Mouse (Mus musculus): ENCODE measurements around the gene Chga. TPM values are rescaled to one million over a fixed set of nuclear protein-coding genes. Genes with fewer than 3 reads are reported as not detected.

Chga gene
- polyA plus RNA-seq, 1 experiment = 8.5 TPM

DNA sequence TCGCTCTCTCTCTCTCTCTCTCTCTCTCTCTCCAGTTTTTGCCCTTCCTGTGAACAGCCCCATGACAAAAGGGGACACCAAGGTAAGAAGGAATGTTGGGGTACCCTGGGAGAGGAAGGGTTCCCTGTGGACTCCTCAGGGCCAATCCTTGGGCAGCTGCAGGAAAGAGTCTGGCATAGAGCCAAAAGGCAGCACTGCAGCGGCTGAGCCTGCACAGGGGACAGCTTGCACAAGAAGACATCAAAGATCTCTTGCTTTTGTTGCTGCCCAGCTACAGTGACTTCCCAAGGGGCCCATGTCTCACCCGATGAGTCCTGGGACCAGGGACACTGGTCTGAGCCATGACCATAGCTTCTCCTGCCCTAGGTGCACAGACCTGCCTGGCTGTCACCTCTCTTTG lies 1.1 kb downstream of the Chga start:
- no peak overlapping the region for H3K27ac ChIP-seq (ENCODE audit: control insufficient read depth, insufficient read depth, low read depth, low read length)
- no peaks in the 10 kb centered on the region for H3K27me3 ChIP-seq (ENCODE audit: control insufficient read depth, insufficient read depth, low read length)
- no peak for TF ChIP-seq POLR2A (IDR thresholded peaks at IDR 0.05; ENCODE audit: control insufficient read depth, low read depth, low read length)
- TF ChIP-seq CTCF (IDR thresholded peaks at IDR 0.05; ENCODE audit: control insufficient read depth, insufficient read depth, insufficient replicate concordance, low read depth, low read length) = no peak
- no peak overlapping the region for H3K4me3 ChIP-seq (ENCODE audit: control insufficient read depth, low read depth, low read length)
- no peaks in the 10 kb centered on the region for H3K36me3 ChIP-seq (ENCODE audit: control insufficient read depth, insufficient read depth, low read length)
- H3K4me1 ChIP-seq (ENCODE audit: control insufficient read depth, insufficient read depth, low read length) = peaks cover 8% of the 10 kb centered on the region

GRCm38 (mm10) chr12:102557372-102557771 lies 2.6 kb downstream of the Chga start:
- Histone ChIP-seq H3K27ac (ENCODE audit: control insufficient read depth, insufficient read depth, low read depth, low read length) (no peak overlapping the region), H3K27me3 (ENCODE audit: control insufficient read depth, insufficient read depth, low read length) (no peaks in the 10 kb centered on the region), H3K4me1 (ENCODE audit: control insufficient read depth, insufficient read depth, low read length) (peaks cover 8% of the 10 kb centered on the region), H3K36me3 (ENCODE audit: control insufficient read depth, insufficient read depth, low read length) (no peaks in the 10 kb centered on the region), H3K4me3 (ENCODE audit: control insufficient read depth, low read depth, low read length) (no peak overlapping the region)
- TF ChIP-seq CTCF (IDR thresholded peaks at IDR 0.05; ENCODE audit: control insufficient read depth, insufficient read depth, insufficient replicate concordance, low read depth, low read length) (no peak), POLR2A (IDR thresholded peaks at IDR 0.05; ENCODE audit: control insufficient read depth, low read depth, low read length) (no peak)

DNA sequence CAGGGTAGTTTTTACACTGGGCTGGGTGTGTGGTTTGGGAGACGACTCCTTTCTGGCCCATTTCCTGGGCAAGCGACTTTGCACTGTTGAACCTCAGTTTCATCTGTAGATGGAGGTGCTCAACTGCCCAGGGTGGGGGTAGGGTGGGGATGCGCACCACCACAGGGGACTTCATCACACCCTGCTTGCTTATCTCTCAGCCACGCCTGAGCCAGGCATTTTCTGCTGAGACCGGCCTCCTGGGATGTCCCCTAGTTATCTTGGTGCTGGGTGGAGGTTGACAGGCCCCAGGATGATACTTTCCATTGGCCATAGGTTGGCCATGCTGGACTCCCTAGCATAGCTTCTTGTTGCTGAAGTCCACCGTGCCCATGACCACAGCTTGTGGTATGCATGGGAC lies 10.3 kb downstream of the Chga start:
- H3K27ac ChIP-seq (ENCODE audit: control insufficient read depth, insufficient read depth, low read depth, low read length) = no peak overlapping the region
- H3K4me3 ChIP-seq (ENCODE audit: control insufficient read depth, low read depth, low read length) = no peak overlapping the region
- TF ChIP-seq CTCF (IDR thresholded peaks at IDR 0.05; ENCODE audit: control insufficient read depth, insufficient read depth, insufficient replicate concordance, low read depth, low read length) (no peak), POLR2A (IDR thresholded peaks at IDR 0.05; ENCODE audit: control insufficient read depth, low read depth, low read length) (no peak)
- no peaks in the 10 kb centered on the region for H3K4me1 ChIP-seq (ENCODE audit: control insufficient read depth, insufficient read depth, low read length)
- H3K27me3 ChIP-seq (ENCODE audit: control insufficient read depth, insufficient read depth, low read length) = no peaks in the 10 kb centered on the region
- H3K36me3 ChIP-seq (ENCODE audit: control insufficient read depth, insufficient read depth, low read length) = no peaks in the 10 kb centered on the region

DNA sequence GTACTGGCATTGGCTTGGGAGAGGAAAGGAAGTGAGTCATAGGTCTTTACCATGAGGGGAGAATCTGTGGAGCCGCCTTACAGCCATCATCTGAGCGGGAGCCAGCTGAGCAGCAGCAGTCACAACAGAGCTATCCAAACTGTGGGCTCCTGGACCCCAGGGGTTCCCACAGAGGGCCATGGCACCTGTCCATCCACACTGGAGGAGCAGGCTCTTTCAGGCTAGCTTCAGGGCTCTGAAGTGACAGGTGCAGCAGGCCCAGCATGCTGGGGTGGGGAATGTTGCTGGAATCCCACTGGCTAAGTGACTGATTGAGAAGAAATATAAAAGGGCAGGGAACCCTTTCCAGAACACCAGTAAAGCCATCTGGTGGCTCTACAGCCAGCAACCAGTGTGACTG lies 12.2 kb downstream of the Chga start:
- Histone ChIP-seq H3K36me3 (ENCODE audit: control insufficient read depth, insufficient read depth, low read length) (no peaks in the 10 kb centered on the region), H3K4me3 (ENCODE audit: control insufficient read depth, low read depth, low read length) (no peak overlapping the region), H3K27me3 (ENCODE audit: control insufficient read depth, insufficient read depth, low read length) (no peaks in the 10 kb centered on the region), H3K4me1 (ENCODE audit: control insufficient read depth, insufficient read depth, low read length) (no peaks in the 10 kb centered on the region), H3K27ac (ENCODE audit: control insufficient read depth, insufficient read depth, low read depth, low read length) (no peak overlapping the region)
- TF ChIP-seq CTCF (IDR thresholded peaks at IDR 0.05; ENCODE audit: control insufficient read depth, insufficient read depth, insufficient replicate concordance, low read depth, low read length) (no peak), POLR2A (IDR thresholded peaks at IDR 0.05; ENCODE audit: control insufficient read depth, low read depth, low read length) (no peak)

DNA sequence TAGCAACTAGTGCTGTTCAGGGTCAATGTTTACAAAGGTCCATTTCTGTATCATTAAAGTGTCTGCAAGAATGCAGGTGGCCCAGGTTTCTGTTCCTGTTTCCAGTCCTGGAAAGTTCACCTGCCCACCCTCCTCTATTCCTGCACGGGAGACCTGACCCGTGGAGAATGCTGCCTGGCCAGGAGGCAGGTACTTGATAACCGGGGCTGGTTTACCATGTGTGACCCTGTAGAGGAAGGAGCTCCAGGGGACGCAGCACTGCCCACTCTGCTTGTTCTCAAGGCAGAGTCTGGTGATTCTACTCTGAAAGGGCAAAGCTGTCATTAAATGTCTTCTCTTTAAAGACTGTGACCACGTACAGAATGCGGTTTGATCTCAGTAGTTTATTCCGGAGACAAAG lies 13.4 kb downstream of the Chga start:
- no peaks in the 10 kb centered on the region for H3K27me3 ChIP-seq (ENCODE audit: control insufficient read depth, insufficient read depth, low read length)
- H3K4me3 ChIP-seq (ENCODE audit: control insufficient read depth, low read depth, low read length) = no peak overlapping the region
- H3K27ac ChIP-seq (ENCODE audit: control insufficient read depth, insufficient read depth, low read depth, low read length) = no peak overlapping the region
- TF ChIP-seq CTCF (IDR thresholded peaks at IDR 0.05; ENCODE audit: control insufficient read depth, insufficient read depth, insufficient replicate concordance, low read depth, low read length) (no peak), POLR2A (IDR thresholded peaks at IDR 0.05; ENCODE audit: control insufficient read depth, low read depth, low read length) (no peak)
- H3K36me3 ChIP-seq (ENCODE audit: control insufficient read depth, insufficient read depth, low read length) = no peaks in the 10 kb centered on the region
- no peaks in the 10 kb centered on the region for H3K4me1 ChIP-seq (ENCODE audit: control insufficient read depth, insufficient read depth, low read length)

DNA sequence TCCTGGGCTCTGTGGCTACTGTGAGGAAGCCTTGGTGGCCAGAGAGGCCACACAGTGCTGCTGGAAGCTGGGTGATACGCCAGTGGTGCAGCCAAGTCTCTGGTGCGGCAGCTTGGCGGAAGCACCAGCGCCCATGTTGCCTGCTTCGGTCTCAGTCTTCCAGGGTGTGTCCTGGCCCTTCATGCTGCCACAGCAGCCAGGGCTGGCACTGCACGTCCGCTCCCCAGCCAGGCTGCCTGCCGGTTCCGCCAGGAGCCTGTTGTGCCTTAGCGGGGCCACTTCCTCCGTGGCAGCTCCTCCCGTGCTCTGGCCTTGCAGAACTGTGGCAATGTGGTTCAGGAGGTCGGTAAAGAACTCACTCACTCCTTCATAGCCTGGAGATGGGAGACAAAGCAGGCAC lies 15.3 kb downstream of the Chga start:
- Histone ChIP-seq H3K27ac (ENCODE audit: control insufficient read depth, insufficient read depth, low read depth, low read length) (no peak overlapping the region), H3K4me1 (ENCODE audit: control insufficient read depth, insufficient read depth, low read length) (no peaks in the 10 kb centered on the region), H3K36me3 (ENCODE audit: control insufficient read depth, insufficient read depth, low read length) (no peaks in the 10 kb centered on the region), H3K27me3 (ENCODE audit: control insufficient read depth, insufficient read depth, low read length) (no peaks in the 10 kb centered on the region), H3K4me3 (ENCODE audit: control insufficient read depth, low read depth, low read length) (no peak overlapping the region)
- TF ChIP-seq CTCF (IDR thresholded peaks at IDR 0.05; ENCODE audit: control insufficient read depth, insufficient read depth, insufficient replicate concordance, low read depth, low read length) (no peak), POLR2A (IDR thresholded peaks at IDR 0.05; ENCODE audit: control insufficient read depth, low read depth, low read length) (no peak)

- Histone ChIP-seq H3K4me1 (ENCODE audit: control insufficient read depth, insufficient read depth, low read length) (no peaks in the 10 kb centered on the region), H3K4me3 (ENCODE audit: control insufficient read depth, low read depth, low read length) (no peak overlapping the region), H3K27me3 (ENCODE audit: control insufficient read depth, insufficient read depth, low read length) (no peaks in the 10 kb centered on the region), H3K27ac (ENCODE audit: control insufficient read depth, insufficient read depth, low read depth, low read length) (no peak overlapping the region), H3K36me3 (ENCODE audit: control insufficient read depth, insufficient read depth, low read length) (no peaks in the 10 kb centered on the region)
- TF ChIP-seq CTCF (IDR thresholded peaks at IDR 0.05; ENCODE audit: control insufficient read depth, insufficient read depth, insufficient replicate concordance, low read depth, low read length) (no peak), POLR2A (IDR thresholded peaks at IDR 0.05; ENCODE audit: control insufficient read depth, low read depth, low read length) (no peak)
Observed at GRCm38 (mm10) chr12:102570734-102571133, 16.0 kb downstream of the Chga start.

DNA sequence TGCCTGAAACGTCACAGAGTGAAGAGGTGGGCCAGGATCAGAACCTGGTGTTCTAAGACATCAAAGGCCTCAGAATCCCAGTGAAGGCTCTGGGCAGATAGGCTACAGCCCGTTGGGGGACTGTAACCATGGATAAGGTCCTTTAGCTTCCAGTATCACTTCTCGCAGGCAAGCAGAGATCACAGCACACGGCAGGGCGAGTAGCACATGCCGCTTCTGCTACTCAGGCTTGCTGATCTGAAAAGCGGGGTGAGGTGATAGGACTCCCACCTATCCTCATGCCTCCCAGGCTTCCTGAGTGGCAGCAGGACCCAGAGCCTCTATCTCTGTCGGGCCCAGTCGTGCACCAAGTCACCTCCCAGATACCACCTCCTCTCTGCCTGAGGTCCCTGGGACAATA lies 16.9 kb downstream of the Chga start:
- Histone ChIP-seq H3K36me3 (ENCODE audit: control insufficient read depth, insufficient read depth, low read length) (no peaks in the 10 kb centered on the region), H3K27ac (ENCODE audit: control insufficient read depth, insufficient read depth, low read depth, low read length) (no peak overlapping the region)

More for the DNA sequence above, 16.9 kb downstream of the Chga start:
- Histone ChIP-seq H3K27me3 (ENCODE audit: control insufficient read depth, insufficient read depth, low read length) (no peaks in the 10 kb centered on the region), H3K4me3 (ENCODE audit: control insufficient read depth, low read depth, low read length) (no peak overlapping the region), H3K4me1 (ENCODE audit: control insufficient read depth, insufficient read depth, low read length) (no peaks in the 10 kb centered on the region)
- TF ChIP-seq POLR2A (IDR thresholded peaks at IDR 0.05; ENCODE audit: control insufficient read depth, low read depth, low read length) (no peak), CTCF (IDR thresholded peaks at IDR 0.05; ENCODE audit: control insufficient read depth, insufficient read depth, insufficient replicate concordance, low read depth, low read length) (no peak)
